ENCODE assay signal across 7 mouse cellular contexts in the genomic region with DNA sequence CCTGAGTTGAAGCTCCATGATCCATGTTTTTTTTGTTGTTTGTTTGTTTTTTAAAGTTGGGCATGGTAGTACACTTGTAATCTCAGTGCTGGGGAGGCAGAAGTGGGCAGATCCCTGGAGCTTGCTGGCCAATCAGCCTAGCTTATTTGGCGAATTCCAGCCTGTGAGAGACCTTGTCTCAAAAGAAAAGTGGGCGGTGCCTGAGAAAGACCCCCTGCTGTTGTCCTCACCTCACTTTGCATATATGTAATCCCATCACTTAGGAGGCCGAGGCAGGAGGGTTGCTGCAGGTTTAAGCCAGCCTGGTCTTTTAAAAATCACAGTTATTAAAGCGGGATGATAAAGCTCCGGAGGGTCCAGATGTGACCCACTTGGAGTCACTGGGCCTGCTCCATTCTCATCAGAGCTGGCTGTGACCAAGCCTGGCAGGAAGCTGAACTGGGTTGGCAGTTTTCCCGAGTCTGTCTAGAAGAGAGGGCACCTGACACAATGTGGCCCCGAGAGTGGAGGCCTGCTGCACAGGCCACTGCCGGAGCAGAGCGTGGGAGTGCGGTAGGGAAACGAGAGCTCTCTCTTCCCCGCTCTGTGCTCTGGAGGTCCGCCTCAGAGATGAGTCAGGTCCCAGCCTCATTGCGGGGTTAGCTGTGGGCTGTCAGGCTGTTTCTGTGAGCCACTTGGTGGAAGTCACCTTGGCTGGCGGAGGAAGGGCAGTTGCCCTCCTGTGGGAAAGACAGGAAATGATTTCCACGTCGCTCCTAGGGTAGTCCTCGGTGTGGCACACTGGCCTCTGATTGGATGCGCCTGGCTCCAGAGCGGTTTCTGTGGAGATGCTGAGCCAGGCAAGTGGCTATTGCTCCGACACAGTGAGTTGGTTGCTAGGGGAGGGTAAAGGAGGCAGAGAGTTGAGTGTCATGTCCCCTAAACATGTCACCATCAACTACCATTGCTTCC.
A peak's percentile ranks its signal among the peaks of the same experiment; 100 is the strongest.
DNase-seq lines count a peak whose midpoint lies in the region.

No protein-coding gene starts in this region.

- DNase-seq in adipocyte (ENCODE audit: low spot score): peak; percentile 77
- peak; percentile 79 for DNase-seq in cerebellum, adult 8-10 months
- DNase-seq in heart, adult 9 months (ENCODE audit: low spot score in 2 of 2): peak; percentile 58 to 73
- DNase-seq in kidney, adult 8-10 months: peak; percentile 42 to 63
- DNase-seq in lung, adult 18-20 months: peak; percentile 47 to 58
- peak; percentile 59 to 73 for DNase-seq in right cerebral cortex, postnatal 10 days (ENCODE audit: low spot score in 2 of 2)
- DNase-seq in spleen, postnatal 4 days (ENCODE audit: low spot score in 2 of 2): no peak

Comparison
In these comparisons a context has a peak if more than half of its experiments do, and no peak if none do; other contexts are left out.
1. DNase-seq: peak in adipocyte (single experiment), cerebellum, adult 8-10 months (single experiment), heart, adult 9 months (2 of 2), kidney, adult 8-10 months (2 of 2), lung, adult 18-20 months (2 of 2) and right cerebral cortex, postnatal 10 days (2 of 2); none in spleen, postnatal 4 days (0 of 2).